Mouse (Mus musculus) lung, postnatal 36 days (tissue): ENCODE measurements around the gene Skint3.
A peak's percentile ranks its signal among the peaks of the same experiment; 100 is the strongest.
"Not testable (repeated sequence)": the region's sequence is repeated elsewhere in the genome, so short reads cannot be mapped to it uniquely, and the experiment has no call there.

Experiments
- DNase-seq: peaks from one replicate; pipeline ENCODE4 v3.0.0; 2022; ENCODE audit warnings: mixed read lengths

Gene Skint3

DNA sequence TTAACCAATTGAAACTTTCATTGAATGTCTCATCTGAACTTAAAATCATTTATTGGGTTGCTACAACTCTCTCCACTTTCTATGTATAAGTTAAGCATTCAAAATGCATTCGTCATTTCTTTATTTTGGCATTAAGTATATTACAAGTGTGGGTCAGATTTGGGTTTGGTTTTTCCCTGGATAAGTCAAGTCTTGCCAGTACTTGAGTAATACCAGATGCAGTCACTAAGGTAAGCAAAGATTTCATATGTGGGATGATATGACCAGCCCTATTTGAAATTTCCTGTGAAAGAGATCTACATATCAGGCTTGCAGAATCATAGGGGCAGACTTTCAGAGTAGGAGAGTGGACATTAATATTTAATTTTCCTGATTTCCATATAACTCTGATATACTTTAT, at the start of gene Skint3:
Skint3 (plus strand) TSS at position 301 of the 400 bp plus-strand sequence.
- DNase-seq = no peak

DNA sequence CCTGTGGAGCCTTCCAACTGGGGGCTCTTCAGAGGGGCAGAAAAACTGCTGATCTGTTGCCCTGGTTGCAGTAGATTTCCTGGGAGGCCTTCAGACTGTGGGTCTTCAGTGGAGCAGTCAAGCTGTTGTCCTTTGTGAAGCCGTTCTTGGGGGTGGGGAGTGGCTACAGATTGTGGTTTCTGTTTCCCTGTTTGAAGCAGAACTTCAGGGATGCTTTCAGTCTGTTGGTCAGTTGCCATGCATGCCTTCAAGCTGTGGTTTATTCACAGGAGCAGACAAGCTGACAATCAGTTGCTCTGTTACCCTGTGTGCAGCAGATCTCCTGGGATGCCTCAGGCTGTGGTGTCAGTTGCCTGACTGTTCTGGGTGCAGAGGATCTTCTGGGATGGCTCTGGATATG, 11.4 kb downstream of the Skint3 start:
- no peak for DNase-seq

DNA sequence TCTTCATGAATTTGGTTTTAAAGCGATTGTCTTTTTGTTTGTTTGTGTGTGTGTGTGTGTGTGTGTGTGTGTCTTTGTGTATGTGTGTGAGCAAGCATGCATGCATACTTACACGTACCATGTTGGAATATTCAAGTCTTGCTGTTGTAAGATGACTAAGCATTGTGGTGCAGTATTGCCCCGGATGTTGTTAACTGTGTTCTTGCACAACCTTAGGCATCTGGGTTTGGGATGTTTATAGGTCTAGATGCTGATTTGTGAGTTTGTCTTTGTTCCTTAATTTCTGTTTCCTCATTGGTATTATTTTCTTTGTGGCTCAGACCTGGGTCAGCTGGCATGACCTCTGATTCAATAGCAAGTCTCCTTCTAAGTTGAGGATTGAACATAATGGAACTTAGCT, 11.9 kb downstream of the Skint3 start:
- no peak for DNase-seq

DNA sequence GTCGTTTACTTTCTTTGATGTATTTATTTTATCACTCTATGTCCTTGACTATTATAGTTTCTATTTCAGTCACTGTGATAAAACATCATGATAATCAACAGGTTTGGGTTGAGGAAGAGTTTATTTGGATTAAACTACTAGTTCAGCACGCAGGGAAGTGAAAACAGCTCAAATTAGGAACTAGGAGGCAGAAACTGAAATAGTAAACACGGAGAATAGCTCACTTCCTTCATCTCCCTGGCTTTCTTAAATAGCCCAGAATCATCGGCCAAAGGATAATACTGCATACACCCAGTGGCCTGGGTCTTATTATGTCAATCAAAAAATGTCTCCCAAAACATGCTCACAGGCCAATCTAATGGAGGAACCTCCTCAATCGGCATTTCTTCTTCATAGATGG, 24.0 kb downstream of the Skint3 start:
- DNase-seq = no peak

DNA sequence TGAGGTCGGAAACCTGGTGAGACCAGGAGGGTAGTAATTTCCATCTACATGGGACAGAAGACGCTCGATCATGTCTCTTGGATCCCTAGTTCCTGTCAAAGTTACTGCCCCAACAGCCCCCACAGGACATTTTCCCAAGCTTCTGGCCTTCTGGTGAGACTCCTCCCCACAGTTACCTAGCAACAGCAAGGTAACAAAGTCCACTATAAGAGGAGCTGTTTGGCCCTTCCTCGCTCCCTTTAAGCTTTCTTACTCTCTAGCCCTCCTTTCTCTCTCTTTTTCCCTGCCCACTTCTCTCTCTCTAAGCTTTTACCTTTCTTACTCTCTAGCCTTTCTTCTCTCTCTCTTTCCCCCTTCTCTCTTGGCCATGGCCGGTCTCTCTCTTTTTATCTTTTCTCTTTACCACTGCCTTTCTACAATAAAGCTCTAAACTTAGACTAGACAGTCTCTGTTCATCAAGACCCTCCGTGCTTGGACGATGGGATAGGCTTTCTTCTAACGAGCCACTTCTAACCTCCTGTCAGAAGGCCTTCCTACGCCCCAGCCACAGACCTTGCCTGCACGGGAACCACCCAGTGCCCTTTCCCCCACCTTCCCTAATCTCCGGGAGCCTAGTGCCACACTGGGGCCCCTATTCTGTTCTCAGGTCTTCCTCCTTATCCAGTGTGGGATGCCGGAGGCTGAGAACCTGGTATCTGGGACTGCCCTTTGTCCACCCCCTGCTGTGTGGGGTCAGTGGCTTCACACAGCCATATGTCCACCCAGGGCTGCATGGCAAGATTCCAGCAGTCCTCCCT, 55.3 kb downstream of the Skint3 start:
- DNase-seq = peak; percentile 1

DNA sequence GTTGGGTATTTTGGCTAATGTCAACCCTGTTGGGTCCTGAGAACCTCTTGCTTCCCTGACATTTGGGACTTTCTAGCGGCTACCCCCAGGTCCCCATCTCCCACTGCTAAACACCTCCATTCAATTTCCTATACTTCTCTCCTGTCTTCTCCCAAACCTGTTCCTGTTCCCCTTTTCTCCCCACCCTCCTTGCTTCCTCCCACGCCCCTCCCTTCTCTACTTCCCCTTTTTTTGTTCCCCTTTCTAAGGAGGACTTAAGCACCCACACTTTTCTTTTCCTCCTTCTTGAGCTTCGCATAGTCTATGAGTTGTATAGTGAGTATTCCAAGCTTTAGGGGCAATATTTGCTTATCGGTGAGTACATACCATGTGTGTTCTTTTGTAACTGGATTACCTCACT, 56.4 kb downstream of the Skint3 start:
- DNase-seq = peak; percentile 11

DNA sequence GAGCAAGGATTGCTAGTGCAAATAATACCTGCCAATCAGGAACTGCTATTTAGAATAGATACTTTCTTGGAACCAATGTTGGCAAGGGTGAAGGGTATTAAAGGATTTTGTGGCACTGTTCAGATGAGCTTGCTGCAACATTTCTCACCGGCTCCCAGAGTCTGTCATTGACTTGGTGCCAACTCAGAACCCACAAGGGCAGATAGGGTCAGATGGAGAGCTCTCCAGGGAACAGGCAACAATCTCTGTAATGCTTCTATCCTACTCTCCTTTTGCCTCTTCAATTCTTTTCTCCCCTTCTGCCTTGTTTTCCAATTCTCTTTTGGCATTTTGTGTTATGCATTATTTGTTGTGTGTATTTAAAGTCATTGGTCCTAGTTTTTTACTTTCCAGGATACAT, 70.3 kb downstream of the Skint3 start:
- DNase-seq = no peak

DNA sequence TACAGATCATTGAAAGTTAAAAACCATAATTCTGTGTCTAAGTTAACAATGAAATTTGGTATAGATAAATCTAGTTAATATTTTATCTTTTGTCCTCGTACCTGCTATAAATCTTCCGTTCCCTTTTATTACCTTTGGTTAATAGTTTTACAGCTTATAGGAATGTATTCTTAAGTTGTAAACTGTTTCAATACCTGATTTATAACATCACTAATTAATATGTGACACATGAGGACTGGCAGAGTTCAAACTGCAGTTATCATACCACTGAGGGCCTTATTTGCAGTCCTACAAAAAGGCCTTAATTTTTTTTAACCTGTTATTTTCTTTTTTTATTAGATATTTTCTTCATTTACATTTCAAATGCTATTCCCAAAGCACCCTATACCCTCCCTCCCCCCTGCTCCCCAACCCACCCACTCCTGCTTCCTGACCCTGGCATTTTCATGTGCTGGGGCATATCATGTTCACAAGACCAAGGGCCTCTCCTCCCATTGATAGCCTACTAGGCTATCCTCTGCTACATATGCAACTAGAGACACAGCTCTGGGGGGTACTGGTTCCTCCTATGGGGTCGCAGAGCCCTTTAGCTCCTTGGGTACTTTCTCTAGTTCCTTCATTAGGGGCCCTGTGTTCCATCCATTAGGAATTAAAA, 70.9 kb downstream of the Skint3 start:
- DNase-seq = no peak

DNA sequence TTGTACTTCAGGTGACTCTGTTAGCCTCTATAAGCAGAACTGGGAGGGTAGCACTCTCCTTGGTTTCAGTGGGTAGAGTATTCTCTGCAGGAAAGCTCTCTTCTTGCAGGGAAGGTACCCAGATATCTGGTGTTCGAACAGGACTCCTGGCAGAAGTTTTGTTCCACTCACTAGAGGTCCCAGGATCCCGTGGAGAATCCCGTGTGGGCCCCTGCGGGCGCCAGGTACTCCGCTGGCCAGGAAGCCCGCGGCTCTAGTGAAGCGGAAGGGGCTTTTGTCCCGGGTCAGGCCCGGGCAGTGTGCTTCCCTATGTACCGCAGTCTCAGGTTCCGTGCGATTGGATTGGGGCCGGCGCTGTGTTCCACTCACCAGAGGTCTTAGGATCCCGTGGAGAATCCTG, 117.1 kb downstream of the Skint3 start:
- not testable (repeated sequence) for DNase-seq
